Mouse (Mus musculus) natural killer cell, adult 2 months (primary cell): Measurements from ENCODE around the gene Fgd6.

Experiments used
- DNase-seq, 2 experiments: peaks; one replicate each; pipeline ENCODE4 v3.0.0; 2022; ENCODE audit warnings: low spot score in 2 of 2

Gene Fgd6

DNA sequence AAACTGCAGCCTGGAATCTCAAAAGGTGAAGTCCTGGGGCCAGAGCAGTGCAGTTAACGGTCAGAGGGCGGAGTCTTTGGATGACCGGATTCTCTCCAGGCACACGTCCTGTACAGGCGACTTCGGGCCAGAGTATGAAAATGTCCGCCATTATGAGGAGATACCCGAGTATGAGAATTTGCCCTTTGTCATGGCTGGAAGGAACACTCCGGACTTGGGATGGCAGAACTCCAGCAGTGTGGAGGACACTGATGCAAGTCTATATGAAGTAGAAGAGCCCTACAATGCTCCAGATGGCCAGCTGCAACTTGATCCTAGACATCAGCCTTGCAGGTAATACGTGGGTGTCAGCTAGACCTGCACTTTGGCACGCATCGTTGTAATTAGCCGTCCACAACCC lies 9.5 kb downstream of the Fgd6 start:
- no peak for DNase-seq

DNA sequence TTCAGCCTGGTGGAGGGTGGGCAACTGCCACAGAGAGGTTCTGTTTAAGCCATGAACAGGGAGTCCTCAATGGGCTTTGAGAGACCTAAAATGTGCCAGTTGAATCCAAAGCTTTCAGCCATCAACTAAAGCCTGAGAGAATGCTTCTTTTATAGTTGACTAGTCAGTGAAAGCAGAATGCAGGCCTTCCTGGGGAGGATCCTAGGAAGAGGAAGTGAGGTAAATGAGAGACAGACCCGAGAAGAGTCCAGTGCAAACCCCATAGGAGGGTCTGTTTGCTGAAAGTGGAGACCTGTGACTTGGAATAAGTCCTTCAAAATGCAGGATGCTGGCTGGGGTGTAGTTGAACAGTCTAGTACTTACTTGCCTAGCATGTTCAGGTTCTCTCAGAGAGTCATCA lies 11.2 kb downstream of the Fgd6 start:
- no peak for DNase-seq

DNA sequence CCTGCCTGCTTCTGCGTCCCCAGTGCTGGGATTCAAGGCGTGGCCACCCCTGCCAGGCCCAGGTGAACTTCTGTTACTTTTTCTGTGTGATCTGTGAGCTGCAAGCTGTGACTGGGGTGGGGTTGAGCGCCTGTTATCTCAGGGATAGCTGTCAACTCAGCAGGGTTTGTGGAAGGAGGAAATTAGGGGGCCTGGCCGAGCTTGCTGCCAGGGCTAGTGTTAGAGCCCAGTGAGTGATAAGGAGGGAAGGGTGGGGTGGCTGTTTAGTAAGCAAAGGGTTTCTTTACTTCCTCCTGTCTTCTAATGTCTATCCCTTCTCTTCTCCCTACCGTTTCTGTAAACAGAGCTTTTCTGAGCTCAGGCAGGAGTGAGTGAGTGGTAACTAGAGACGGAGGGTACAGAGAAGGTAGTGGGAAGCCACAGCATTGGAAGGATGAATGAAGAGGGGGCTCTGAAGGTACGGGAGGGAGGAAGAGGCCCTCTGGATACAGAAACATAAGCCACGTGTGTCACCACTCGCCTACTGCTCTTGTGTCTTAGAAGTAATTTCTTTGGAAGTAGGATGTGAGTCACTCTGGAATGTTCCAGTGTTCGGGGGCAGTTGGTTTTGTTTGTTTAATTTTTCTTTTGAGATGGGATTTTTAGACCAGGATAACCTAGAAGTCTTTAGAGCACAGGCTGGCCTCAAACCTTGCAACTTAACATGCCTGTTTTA lies 12.2 kb downstream of the Fgd6 start:
- DNase-seq = no peak

DNA sequence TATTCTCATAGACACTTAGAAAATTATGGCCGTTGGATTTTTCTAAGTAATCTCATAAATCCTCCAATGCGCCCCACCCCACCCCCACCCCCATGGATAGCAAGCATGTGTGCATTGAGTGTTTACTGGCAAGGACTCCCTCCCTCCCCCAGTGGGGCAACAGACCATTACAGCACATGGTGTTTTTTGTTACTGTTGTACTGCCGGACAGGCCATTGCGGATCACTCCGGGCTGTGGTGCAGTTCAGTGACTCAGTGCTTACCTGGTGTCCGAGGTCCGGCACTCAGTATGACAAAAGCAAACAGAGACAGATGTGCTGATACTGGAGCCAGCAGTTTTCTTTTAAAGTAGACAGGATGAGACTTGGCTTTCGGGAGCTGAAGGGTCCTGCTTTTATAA lies 13.3 kb downstream of the Fgd6 start:
- DNase-seq = no peak

DNA sequence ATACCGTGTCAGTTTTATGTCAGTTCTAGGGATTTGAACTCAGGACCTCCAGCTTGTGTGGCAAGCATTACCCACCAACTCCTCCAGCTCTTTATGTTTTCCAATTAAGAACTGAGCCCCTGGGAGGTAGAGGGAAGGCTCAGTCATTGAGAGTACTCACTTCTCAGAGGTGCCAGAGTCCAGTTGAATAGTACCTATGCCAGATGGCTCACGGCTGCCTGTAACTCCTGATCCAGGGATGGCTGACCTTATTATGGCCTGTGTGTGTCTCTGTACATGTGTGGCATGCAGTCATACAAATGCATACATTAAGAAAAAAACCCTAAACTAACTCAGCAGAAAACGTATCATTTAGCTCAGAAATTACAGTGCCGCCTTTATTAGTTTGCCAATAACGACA lies 14.9 kb downstream of the Fgd6 start:
- no peak for DNase-seq

DNA sequence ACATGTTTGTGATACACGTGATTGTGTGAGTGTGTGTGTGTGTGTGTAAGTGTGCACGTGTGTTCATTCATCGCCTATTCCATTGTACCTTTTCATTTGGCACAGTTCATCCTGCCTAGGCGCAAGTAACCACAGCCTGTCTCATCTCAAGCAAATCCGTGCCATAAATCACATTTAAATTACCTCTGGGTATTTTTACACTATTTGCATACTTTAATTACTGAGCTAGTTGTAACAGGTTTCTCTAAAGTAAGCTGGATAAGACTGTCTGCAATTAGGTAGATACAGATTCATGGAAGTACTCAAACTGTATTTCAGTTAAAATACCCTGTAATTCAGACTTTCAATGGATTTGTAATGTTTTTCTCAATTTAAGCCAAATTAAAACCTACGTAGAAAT lies 20.7 kb downstream of the Fgd6 start:
- DNase-seq = no peak

DNA sequence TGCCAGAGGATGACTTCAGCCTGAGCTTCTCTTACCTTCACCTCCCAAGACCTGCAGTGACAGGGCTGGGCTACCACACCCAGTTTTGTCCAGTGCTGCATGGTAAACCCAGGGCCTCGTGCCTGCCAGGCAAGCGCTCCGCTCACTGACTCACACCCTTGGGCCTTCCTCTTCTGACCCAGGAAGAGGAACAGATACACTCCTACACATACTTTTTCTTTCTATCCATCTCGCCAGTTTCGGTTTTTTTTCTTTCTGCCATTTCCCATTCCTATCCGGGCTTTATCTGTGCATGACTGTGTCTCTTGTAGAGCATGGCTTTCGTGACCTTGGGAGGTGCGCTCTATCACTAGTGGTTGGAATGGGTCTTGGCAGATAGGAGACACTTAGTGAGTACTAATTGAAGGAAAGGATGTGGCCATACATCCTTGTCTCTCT lies 23.8 kb downstream of the Fgd6 start:
- peak in 1 of 2 experiments; percentile 5 for DNase-seq

DNA sequence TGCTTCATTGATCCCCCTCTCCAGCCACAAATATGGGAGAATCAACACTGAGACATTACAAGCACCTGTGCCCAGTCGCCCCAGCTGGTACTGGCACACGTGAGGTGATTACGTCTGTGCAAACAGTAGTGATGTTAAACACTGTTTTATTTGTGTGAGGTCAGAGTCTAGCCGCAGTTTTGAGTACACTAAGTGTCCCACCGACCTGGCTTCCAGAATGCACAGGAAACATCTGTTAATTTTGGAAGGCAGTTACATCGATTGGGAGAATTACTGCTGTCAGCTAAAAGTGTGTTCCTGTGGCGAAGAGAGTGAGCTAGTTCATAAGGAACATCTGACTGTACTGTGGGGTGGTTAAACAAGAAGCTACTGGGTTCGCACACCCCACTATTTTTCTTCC lies 24.4 kb downstream of the Fgd6 start:
- DNase-seq = no peak

DNA sequence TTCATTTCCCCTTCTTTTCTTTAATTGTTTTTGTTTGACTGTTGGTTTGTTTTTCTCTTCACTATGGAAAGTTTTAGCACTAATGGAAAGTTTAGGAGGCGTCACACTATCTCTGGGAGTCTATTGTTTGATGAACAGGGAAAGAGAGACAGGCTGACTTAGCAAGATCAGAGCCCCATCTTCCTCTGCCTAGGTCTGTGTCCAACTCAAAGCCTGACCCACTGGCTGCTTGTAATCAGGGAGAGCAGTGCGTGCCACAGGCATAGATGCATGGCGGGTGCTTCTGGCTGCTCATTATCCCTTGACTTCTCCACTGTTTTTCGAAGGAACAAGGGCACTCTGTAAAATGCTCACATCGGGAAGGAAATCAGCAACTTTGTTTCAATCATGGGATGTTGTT lies 26.6 kb downstream of the Fgd6 start:
- DNase-seq = no peak

DNA sequence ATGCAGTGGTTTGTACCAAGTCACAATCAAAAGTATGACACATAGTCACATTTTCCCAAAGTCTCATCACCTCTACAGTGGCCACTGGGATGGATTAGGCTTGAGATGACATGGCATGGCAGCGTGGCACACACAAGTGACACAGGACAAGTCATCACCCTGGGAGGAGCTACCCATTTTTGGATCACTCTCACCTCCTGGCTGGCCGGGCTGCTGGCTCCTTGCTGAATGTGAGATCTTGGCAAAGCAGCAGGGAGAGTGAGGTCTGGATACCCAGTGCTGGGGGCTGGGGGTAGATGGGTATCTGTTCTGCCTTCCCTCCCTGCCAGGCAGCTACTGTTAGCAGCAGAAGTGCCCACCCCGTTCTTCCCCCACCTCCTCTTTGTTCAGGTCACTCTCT lies 31.1 kb downstream of the Fgd6 start:
- DNase-seq = no peak

DNA sequence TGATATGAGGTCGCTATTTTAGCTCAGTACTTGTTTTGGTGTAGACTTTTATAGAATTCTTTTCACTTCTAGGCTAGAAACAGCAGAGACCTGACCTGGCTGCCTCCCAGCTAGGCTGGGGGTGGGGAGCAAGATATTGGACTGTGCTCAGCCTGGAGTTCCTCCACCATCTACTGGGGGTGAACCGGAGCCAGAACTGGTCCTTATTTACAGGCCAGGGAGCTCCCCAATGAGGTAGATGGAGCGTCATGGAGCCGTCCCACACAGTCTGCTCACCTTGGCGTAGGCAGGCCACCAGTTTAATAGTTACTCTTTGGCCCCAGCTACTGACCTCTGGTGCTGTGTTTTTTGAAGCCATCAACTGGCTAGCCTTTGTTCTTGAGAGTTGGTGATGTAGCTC lies 32.9 kb downstream of the Fgd6 start:
- no peak for DNase-seq

DNA sequence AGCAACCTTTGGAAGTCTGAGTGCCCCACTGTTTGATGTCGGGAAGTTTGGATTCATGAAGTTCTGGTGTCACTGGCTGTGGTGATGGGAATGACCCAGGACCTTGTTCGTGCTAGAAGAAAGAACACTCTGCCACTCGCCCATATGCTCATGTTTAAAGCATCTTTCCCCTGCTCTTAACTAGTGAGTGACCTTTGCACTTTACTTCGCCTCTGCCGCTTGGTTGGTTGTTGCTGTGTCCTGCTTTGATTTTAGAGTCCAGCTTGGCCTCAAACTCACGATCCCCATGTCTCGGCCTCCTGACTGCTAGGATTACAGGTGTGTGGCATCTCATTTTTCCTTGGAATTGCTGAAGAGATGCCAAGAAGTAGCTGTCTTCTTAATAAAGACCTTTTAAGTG lies 35.8 kb downstream of the Fgd6 start:
- no peak for DNase-seq

DNA sequence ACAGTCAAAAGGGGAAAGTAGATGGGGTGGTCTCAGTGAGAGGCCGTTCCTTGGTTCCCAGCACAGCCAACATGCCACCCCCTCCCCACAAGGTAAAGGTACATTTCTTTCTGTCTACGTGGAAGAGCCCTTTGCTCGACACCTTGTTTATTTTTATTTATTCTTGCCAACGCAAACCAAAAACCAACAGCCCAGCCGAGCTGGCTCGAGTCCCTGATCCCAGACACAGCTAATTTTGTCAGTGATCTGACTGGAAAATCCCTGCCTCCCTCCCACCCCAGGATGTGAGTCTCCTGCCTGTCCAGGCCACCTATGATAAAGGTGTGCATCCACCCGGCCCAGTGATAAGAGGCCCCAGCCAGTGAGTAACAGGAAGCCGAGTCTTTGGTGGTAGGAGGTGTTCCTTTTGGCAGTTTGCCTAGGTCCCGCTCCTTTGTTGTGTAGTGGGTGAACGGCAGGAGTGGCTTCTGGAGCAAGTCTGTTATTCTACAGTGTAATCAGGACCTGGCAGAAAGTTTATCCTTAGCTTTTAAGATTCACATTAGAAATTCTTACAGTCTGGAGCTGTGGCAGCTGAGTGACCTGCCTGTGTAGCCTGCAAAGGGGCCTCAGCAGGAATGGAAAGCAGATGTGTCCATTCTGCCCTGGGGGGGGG lies 36.6 kb downstream of the Fgd6 start:
- no peak for DNase-seq

DNA sequence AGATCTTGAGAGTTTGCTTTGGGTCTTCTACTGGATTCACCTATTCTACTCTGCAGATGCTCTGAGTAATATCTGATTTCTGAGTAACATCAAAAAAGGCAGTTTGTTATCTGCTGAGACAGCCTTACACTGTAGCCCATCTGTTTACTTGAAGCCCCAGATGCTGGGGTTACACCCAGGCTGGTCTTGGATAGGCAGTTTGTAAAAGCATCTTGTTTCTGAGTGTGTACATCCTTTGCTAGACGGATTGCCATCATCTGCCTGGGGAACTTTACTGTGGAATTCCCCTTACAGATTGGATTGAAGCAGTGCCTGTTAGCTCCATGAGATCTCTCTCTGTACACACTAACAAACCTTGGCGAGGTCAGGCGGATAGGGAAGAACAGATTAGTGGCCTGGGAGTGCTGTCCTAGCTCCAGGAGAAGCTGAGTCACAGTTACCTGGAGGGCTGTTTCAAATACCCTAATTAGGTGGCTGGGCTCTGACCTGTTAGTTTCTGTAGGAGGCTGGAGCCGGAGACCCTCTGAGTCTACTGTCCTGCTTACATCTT lies 37.2 kb downstream of the Fgd6 start:
- no peak for DNase-seq

DNA sequence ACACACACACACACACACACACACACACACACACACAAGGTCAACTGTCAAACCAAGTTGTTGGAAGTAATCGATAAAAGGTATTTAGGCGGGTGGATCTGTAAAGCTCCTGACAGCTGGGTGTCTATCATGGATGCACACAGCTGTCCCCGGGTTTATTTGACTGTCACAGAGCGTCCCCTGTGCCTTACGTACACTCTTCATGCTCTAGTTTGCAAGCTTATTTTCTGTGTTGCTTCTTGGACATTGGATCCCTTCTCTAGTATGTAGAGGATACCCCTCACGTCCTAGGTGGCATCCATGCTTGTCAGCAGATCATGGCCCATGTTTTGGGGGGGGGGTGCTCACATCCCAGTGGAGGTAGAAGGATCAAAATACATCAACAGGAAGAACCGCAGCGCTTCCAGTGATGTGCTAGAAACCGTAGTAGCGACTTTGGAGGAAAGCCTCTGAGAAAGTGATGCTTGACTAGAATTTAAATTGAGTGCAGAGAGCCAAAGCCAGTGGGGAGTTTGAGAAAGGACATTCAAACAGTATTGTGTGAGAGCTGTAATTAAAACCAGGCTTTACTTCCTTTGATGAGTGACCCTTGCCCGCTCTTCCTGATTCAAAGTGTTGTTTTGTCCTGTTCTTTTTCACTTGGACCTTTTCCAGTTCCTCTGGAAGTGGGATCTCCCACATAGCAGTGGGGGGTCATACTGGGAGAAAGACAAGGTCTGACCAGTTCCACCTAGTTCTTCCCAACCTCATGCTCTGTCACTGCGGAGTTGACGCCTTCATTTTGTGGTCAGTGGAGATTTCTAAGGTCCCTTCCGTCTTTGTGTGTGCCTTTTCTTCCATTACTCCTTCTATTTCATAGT lies 41.4 kb downstream of the Fgd6 start:
- DNase-seq = no peak

DNA sequence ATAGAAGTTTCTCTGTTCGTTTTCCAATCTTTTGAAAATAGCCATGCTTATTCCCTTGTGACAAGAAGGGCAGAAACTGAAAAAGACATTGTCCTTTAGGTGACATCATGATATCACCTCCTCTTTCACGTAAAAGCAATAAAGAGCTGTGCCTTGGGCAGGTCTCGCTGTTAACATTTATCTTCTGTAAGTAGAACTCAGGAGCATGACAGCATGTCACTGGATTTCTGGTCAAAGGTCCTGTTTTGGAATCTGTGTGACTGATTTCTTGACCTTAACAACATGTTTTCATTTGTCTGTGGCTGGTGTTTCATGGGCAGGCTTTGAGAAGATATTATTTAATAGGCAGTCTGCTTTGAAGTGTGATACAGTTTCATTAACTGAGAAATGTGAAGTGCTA lies 44.9 kb downstream of the Fgd6 start:
- DNase-seq = no peak

DNA sequence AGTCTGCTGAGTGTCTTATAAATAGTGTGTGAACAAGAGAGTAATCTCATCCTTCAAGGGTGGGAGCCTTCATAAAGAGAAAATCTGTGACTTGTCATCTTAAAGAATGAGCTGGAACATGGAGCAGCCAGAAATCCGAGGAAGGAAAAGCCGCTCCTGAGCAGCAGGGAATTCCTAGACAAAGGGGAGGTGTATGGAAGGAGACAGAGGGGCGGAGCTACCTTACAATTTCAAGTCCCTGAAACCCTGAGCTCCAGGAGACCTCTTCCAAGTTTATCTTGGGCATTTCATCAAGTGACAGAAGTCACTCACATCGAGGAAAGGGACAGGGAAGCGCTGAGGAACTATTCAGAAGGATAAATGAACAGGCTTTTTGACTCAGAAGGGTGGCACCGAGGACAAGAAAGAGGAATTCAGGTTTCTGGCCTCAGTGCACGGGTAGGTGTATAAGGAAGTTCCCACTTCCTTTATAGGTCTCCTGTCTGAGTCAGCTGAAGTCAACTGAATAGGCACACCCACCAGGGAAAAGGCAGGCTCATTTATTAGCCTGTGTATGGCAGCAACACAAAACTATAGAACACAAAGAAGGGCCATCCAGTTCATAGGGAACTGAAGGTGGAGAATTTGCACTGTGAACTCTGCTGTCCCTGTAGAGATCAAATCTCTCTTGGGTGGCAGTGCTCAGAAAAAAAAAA lies 46.4 kb downstream of the Fgd6 start:
- no peak for DNase-seq

DNA sequence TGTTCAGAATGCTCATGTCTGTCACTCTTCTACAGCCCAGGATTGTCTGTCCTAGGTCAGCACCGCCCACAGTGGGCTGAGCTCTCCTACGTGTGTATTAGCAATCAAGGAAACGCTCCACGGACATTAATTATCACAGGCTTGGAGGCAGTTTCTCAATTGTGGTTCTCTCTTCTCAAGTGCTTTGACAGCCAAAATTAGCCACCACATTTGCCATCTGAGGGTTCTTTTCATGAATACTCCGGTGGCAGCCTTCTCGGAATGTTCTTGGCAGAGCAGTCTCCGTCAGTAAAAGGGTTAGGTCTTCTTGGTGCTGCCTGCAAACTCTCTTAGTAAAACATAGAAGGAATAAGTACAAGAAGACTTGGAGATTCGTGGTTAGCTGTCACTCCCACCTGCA lies 50.5 kb downstream of the Fgd6 start:
- no peak for DNase-seq

DNA sequence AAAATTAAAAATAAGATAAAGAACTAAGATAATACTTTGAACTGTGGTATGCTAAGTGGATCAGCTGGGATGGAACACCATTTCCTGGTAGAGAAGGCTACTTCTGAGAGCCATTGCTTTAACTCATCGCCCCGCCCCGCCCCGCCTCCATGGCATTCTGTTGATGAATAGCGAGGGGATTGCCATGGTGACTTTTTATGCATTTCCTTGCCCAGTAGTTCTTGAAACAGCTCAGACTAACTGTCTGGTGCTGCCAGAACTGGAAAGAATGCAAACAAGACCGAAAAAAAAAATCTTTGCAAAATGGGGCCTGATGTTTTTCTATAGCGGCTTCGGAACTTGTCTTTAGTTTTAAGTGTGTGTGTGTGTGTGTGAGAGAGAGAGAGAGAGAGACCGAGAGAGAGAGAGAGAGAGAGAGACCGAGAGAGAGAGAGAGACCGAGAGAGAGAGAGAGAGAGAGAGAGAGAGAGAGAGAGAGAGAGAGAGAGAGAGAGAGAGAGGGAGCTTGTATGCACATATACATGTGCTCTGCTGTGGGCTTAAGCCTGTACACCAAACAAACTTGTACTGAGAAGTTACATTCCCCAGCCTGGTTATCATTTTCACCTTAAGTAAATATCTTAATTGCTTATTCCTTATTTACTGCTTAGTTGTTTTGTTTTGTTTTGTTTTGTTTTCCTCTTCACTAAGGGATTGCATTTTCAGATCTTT lies 51.7 kb downstream of the Fgd6 start:
- DNase-seq = no peak

DNA sequence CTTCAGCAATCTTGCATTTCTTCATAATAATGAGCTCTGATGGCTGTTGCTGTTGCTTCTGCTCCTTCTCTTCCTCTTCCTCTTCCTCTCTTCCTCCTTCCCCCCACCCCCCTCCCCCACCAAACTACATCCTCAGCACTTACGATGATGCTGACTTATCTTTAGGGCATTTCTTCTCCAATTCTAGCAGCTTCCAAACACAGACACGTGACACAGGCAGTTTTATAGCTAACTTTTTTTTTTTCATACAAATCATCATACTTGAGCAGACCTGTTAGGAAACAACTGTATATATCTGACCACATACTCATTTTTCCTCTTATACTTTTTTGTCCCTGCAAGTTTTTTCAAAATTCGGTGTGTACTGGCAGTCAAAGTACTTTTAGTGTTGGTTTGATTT lies 54.2 kb downstream of the Fgd6 start:
- no peak for DNase-seq

DNA sequence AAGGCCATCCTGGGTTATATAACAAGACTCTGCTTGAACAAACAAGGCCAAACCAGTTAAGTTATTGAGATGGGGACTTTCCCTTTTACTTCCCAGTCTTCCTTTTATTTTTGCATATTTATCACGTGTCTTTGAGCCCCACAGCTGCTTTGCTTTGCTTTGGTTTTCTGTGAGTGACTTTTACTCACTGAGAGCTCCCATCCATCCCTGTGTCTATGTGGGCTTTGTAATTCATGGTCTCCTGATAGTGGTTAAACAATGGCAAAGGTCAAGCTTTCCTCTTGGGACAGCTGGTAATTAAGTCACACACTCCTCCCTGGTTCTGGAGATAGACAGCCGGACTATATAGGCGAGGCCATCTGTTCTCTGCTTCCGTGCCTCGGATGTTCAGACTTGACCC lies 57.7 kb downstream of the Fgd6 start:
- DNase-seq = peak in 1 of 2 experiments; percentile 4
